Mouse (Mus musculus) testis, adult 2 months (tissue): Measurements from ENCODE around the gene Dytn.

Experiments used
- CTCF ChIP-seq: fragments of 200-500 bp; IDR thresholded peaks from 2 replicates; pipeline ENCODE4 v1.5.1; 2012; ENCODE audit warnings: low read depth, mild to moderate bottlenecking, inconsistent platforms, low read length, moderate library complexity; ENCODE audit not compliant: control insufficient read depth, insufficient read depth, insufficient replicate concordance
- POLR2A ChIP-seq: fragments of 200-500 bp; IDR thresholded peaks from 2 replicates; pipeline ENCODE4 v1.6.1; 2012; ENCODE audit warnings: low read depth, mild to moderate bottlenecking, inconsistent platforms, low read length, moderate library complexity; ENCODE audit not compliant: control insufficient read depth

- TF ChIP-seq CTCF (no peak), POLR2A (peak; percentile 65; the same call in 1 of the 2 replicates)
Observed at GRCm38 (mm10) chr1:63730240-63730771, 43.6 kb upstream of the Dytn start, which contains the start of the genes Mdh1b and Fastkd2.
